Mouse (Mus musculus) myocyte (in vitro differentiated cells): Measurements from ENCODE around the gene Asb10.

Source experiments
- CEBPB ChIP-seq: IDR thresholded peaks from 2 replicates; pipeline ENCODE4 v1.6.1; 2011; ENCODE audit warnings: mild to moderate bottlenecking, moderate library complexity; ENCODE audit not compliant: poor library complexity, insufficient read depth, severe bottlenecking
- MAX ChIP-seq: IDR thresholded peaks from one replicate; pipeline ENCODE4 v1.6.1; 2011; ENCODE audit warnings: low read depth, mild to moderate bottlenecking, control low read depth
- MYOD1 ChIP-seq, 3 experiments: IDR thresholded peaks; one replicate each; pipeline ENCODE4 v1.6.1; 2011; ENCODE audit warnings: control low read depth in 2 of 3, low read depth in 2 of 3, mild to moderate bottlenecking in 2 of 3, moderate library complexity in 1 of 3; ENCODE audit not compliant: insufficient read length in 2 of 3, control insufficient read depth in 1 of 3
- MYOG ChIP-seq, 3 experiments: IDR thresholded peaks; one replicate each; pipeline ENCODE4 v1.6.1; 2011; ENCODE audit warnings: control low read depth in 2 of 3, low read depth in 2 of 3, mild to moderate bottlenecking in 2 of 3; ENCODE audit not compliant: insufficient read length in 2 of 3, control insufficient read depth in 1 of 3, insufficient read depth in 1 of 3
- POLR2A ChIP-seq: IDR thresholded peaks from one replicate; pipeline ENCODE4 v1.6.1; 2011; ENCODE audit warnings: low read depth, mild to moderate bottlenecking, control low read depth, moderate library complexity; ENCODE audit not compliant: insufficient read length
- POLR2AphosphoS2 ChIP-seq: IDR thresholded peaks from one replicate; pipeline ENCODE4 v1.6.1; 2011; ENCODE audit warnings: low read depth, control low read depth; ENCODE audit not compliant: insufficient read length
- REST ChIP-seq: IDR thresholded peaks from one replicate; pipeline ENCODE4 v1.6.1; 2011; ENCODE audit warnings: mild to moderate bottlenecking, control low read depth, moderate library complexity; ENCODE audit not compliant: insufficient read depth, insufficient read length
- SRF ChIP-seq: IDR thresholded peaks from one replicate; pipeline ENCODE4 v1.6.1; 2011; ENCODE audit warnings: low read depth; ENCODE audit not compliant: control insufficient read depth, insufficient read length
- TCF12 ChIP-seq: IDR thresholded peaks from one replicate; pipeline ENCODE4 v1.6.1; 2011; ENCODE audit warnings: mild to moderate bottlenecking, control low read depth; ENCODE audit not compliant: poor library complexity, insufficient read depth, severe bottlenecking
- USF1 ChIP-seq: IDR thresholded peaks from one replicate; pipeline ENCODE4 v1.6.1; 2011; ENCODE audit warnings: low read depth, mild to moderate bottlenecking, control low read depth, moderate library complexity

DNA sequence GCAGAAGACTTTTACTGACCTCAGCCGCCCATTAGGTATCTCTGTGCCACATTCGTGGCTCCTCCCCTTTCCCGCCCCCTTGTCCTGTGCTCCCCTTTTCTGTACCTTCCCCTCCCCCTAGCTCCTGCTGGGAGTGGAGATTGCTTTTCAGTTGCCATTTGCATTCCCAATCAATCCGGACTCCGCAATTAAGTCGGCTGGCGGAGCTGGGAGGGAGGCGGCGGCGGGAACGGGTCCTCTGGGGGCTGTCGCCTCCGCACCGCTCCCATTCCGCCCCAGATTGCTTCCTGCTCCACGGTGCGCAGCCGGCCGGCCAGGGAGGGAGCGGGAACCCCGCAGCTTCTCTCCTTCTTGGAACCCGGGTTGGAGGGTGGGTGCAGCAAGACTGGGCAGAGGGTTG is 55.8 kb downstream of the Asb10 start:
- no peak for TF ChIP-seq MYOD1 (IDR thresholded peaks at IDR 0.05; ENCODE audit: control insufficient read depth in 1 of 3, insufficient read length in 2 of 3, low read depth in 2 of 3)
- no peak for TF ChIP-seq POLR2A
- no peak for TF ChIP-seq MAX
- no peak for TF ChIP-seq USF1
- no peak for TF ChIP-seq CEBPB
- no peak for TF ChIP-seq TCF12
- TF ChIP-seq SRF, result no peak
- TF ChIP-seq MYOG (IDR thresholded peaks at IDR 0.05; ENCODE audit: control insufficient read depth in 1 of 3, insufficient read depth in 1 of 3, insufficient read length in 2 of 3, low read depth in 2 of 3), result no peak
- no peak for TF ChIP-seq REST
- TF ChIP-seq POLR2AphosphoS2, result no peak
